Comparison of ENCODE assay signal across 27 mouse cellular contexts in the genomic region with DNA sequence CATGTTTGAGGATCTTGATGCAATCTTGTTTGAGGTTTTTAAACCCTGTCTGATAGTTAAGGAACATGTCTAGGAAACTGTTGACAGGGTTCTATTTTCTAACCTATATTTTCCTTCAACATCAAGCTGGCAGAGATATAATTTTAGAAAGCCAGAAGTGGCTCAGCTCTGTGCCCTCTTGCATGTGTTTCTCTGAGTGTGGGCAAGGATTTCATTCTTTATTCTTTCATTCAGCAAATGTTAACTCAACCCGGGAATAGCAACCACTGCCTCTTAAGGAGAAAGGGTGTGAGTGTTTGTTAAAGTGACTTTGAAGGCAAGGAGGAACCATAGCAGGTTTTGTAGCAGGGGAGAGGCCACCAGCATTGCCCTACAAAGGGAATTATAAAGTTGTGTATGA.
"Had no signal": no experiment of that assay in that cellular context is flagged by ENCODE, and none has a peak within 500 bp of the region (broad histone marks: within the 10 kb centered on the region; RNA-seq: fewer than 3 reads in every experiment).

No protein-coding gene starts in this region.

- H3K9ac ChIP-seq: heart, embryonic 13.5 days; heart, embryonic 15.5 days; hindbrain, embryonic 12.5 days; hindbrain, embryonic 14.5 days; intestine, embryonic 15.5 days; limb, embryonic 12.5 days; liver, embryonic 13.5 days; liver, embryonic 15.5 days had no signal

- ATAC-seq: hindbrain, embryonic 16.5 days; inflammation-experienced regulatory T-cells, adult 6 months; intestine, embryonic 15.5 days; intestine, postnatal 0 days had no signal

- H3K4me2 ChIP-seq: heart, embryonic 11.5 days; heart, embryonic 13.5 days; heart, embryonic 15.5 days; hindbrain, embryonic 12.5 days; hindbrain, embryonic 14.5 days; intestine, embryonic 15.5 days; limb, embryonic 12.5 days; liver, embryonic 11.5 days; liver, embryonic 13.5 days; liver, embryonic 15.5 days had no signal

- DNase-seq: gastrocnemius, postnatal 14 days; heart, adult 2 months; heart, postnatal 14 days; heart, postnatal 4 days; kidney, adult 18-20 months; kidney, adult 8-10 months; kidney, postnatal 10 days; kidney, postnatal 25 days; kidney, postnatal 4 days; layer of hippocampus, adult 9-11 months; liver; liver, embryonic 13.5 days had no signal

- H3K27ac ChIP-seq: heart, adult 2 months; heart, embryonic 13.5 days; heart, embryonic 15.5 days; hindbrain, embryonic 10.5 days; hindbrain, embryonic 12.5 days; hindbrain, embryonic 14.5 days; intestine, embryonic 15.5 days; left cerebral cortex, adult 2 months; limb, embryonic 10.5 days; limb, embryonic 12.5 days; liver, embryonic 13.5 days; liver, embryonic 15.5 days had no signal

- H3K27me3 ChIP-seq: hindbrain, embryonic 12.5 days; intestine, embryonic 15.5 days; limb, embryonic 12.5 days; liver, embryonic 13.5 days; liver, embryonic 15.5 days had no signal

- H3K4me3 ChIP-seq: heart, adult 2 months; heart, embryonic 13.5 days; heart, embryonic 15.5 days; hindbrain, embryonic 10.5 days; hindbrain, embryonic 12.5 days; intestine, embryonic 15.5 days; left cerebral cortex, adult 2 months; limb, embryonic 10.5 days; limb, embryonic 12.5 days; liver, embryonic 13.5 days; liver, embryonic 15.5 days had no signal

- H3K9me3 ChIP-seq: heart, embryonic 13.5 days; heart, embryonic 15.5 days; hindbrain, embryonic 10.5 days; hindbrain, embryonic 12.5 days; intestine, embryonic 15.5 days; limb, embryonic 10.5 days; limb, embryonic 12.5 days; liver, embryonic 13.5 days; liver, embryonic 15.5 days had no signal

- H3K36me3 ChIP-seq: heart, embryonic 13.5 days; heart, embryonic 15.5 days; hindbrain, embryonic 10.5 days; hindbrain, embryonic 12.5 days; intestine, embryonic 15.5 days; limb, embryonic 10.5 days; limb, embryonic 12.5 days; liver, embryonic 13.5 days; liver, embryonic 15.5 days had no signal

- H3K4me1 ChIP-seq: heart, embryonic 13.5 days; heart, embryonic 15.5 days; hindbrain, embryonic 10.5 days; hindbrain, embryonic 12.5 days; intestine, embryonic 15.5 days; limb, embryonic 10.5 days; limb, embryonic 12.5 days; liver, embryonic 13.5 days; liver, embryonic 15.5 days had no signal
